Mouse (Mus musculus) myocyte (in vitro differentiated cells): Measurements from ENCODE around the gene Utp4.

Experiments used
- E2F4 ChIP-seq: IDR thresholded peaks from one replicate; pipeline ENCODE4 v1.6.1; 2011; ENCODE audit warnings: mild to moderate bottlenecking, control low read depth, moderate library complexity; ENCODE audit not compliant: insufficient read depth
- MAX ChIP-seq: IDR thresholded peaks from one replicate; pipeline ENCODE4 v1.6.1; 2011; ENCODE audit warnings: low read depth, mild to moderate bottlenecking, control low read depth
- MYOD1 ChIP-seq, 3 experiments: IDR thresholded peaks; one replicate each; pipeline ENCODE4 v1.6.1; 2011; ENCODE audit warnings: control low read depth in 2 of 3, low read depth in 2 of 3, mild to moderate bottlenecking in 2 of 3, moderate library complexity in 1 of 3; ENCODE audit not compliant: insufficient read length in 2 of 3, control insufficient read depth in 1 of 3
- MYOG ChIP-seq, 3 experiments: IDR thresholded peaks; one replicate each; pipeline ENCODE4 v1.6.1; 2011; ENCODE audit warnings: control low read depth in 2 of 3, low read depth in 2 of 3, mild to moderate bottlenecking in 2 of 3; ENCODE audit not compliant: insufficient read length in 2 of 3, control insufficient read depth in 1 of 3, insufficient read depth in 1 of 3
- POLR2A ChIP-seq: IDR thresholded peaks from one replicate; pipeline ENCODE4 v1.6.1; 2011; ENCODE audit warnings: low read depth, mild to moderate bottlenecking, control low read depth, moderate library complexity; ENCODE audit not compliant: insufficient read length
- POLR2AphosphoS2 ChIP-seq: IDR thresholded peaks from one replicate; pipeline ENCODE4 v1.6.1; 2011; ENCODE audit warnings: low read depth, control low read depth; ENCODE audit not compliant: insufficient read length
- SRF ChIP-seq: IDR thresholded peaks from one replicate; pipeline ENCODE4 v1.6.1; 2011; ENCODE audit warnings: low read depth; ENCODE audit not compliant: control insufficient read depth, insufficient read length
- TCF12 ChIP-seq: IDR thresholded peaks from one replicate; pipeline ENCODE4 v1.6.1; 2011; ENCODE audit warnings: mild to moderate bottlenecking, control low read depth; ENCODE audit not compliant: poor library complexity, insufficient read depth, severe bottlenecking
- USF1 ChIP-seq: IDR thresholded peaks from one replicate; pipeline ENCODE4 v1.6.1; 2011; ENCODE audit warnings: low read depth, mild to moderate bottlenecking, control low read depth, moderate library complexity

DNA sequence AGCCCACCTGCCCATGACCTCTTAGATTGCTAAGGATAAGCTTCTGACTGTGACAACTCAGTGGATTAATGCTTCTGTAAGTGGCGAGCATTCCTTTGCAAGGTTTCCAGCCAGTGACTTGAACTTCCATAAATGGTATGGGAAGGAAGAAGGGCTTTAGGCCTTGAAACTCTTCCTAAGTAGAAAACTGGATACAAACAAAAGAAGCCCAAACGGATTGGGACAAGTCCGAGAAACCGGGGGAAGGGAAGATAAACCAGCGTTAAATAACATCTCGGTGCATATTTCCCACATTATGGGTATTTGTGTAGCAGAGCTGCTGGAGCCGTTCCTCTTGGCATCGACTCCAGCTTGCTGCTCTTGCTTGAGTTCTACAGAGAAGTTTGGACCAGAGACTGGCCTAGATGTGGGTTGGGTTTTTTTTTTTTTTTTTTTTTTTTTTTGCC lies 31.5 kb downstream of the Utp4 start:
- TF ChIP-seq POLR2A (no peak), TCF12 (no peak), E2F4 (no peak), USF1 (no peak), SRF (no peak), MYOD1 (IDR thresholded peaks at IDR 0.05; ENCODE audit: control insufficient read depth in 1 of 3, insufficient read length in 2 of 3, low read depth in 2 of 3) (no peak), MAX (no peak), POLR2AphosphoS2 (no peak), MYOG (IDR thresholded peaks at IDR 0.05; ENCODE audit: control insufficient read depth in 1 of 3, insufficient read depth in 1 of 3, insufficient read length in 2 of 3, low read depth in 2 of 3) (no peak)
